Mouse (Mus musculus): ENCODE measurements around the gene Fzd7. TPM values are rescaled to one million over a fixed set of nuclear protein-coding genes. Genes with fewer than 3 reads are reported as not detected.

Gene Fzd7
- total RNA-seq, 2 experiments from 2014 or later: 5.4 to 6.7 TPM

DNA sequence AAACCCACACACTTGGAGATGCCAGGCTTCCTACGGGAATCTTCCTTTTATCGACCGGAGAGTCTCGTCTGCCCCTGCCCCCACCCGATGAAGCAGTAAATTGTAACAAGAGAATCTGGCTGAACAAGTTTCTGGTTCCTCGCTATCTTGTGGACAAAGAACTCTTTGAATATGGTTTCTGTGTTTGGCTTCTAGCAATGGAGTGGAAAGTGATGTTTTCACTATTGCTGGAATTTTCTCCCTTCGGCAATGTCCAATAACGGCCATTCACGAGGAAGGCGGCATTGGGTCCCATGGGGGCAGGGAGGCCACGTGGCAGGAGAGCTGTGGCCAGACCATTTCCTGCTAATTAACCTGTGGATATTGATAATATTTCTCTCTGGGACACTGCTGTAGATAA, 32.8 kb upstream of the Fzd7 start:
- no peak for DNase-seq (ENCODE audit: low spot score in 2 of 2)

DNA sequence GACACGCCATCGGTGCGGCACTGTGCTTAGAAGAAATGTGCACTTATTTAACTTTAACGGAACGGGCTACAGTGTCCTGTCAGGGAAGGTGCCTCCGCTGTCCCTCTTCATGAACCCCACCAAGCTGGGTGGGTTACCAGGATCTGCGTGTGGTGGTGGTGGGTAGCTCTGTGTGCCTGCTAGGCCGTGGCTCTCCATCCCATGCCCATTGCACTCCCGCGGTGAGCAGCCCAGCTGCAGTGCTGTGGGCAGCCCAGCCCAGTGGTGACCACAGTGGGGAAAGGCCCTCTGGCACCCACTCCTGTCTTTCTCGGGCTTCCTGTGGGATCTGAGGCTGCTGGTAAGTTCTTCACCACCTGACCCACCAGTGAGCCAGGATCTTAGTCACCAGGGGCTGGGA, 31.3 kb upstream of the Fzd7 start:
- no peak overlapping the region for H3K4me3 ChIP-seq
- no peak overlapping the region for H3K27ac ChIP-seq
- no peak for DNase-seq (ENCODE audit: low spot score in 2 of 2)
- TF ChIP-seq CTCF (conservative IDR thresholded peaks at IDR 0.05): no peak

More for the DNA sequence above, 32.8 kb upstream of the Fzd7 start:
- Histone ChIP-seq H3K4me3 (no peak overlapping the region), H3K27ac (no peak overlapping the region)
- no peak for TF ChIP-seq CTCF (conservative IDR thresholded peaks at IDR 0.05)

DNA sequence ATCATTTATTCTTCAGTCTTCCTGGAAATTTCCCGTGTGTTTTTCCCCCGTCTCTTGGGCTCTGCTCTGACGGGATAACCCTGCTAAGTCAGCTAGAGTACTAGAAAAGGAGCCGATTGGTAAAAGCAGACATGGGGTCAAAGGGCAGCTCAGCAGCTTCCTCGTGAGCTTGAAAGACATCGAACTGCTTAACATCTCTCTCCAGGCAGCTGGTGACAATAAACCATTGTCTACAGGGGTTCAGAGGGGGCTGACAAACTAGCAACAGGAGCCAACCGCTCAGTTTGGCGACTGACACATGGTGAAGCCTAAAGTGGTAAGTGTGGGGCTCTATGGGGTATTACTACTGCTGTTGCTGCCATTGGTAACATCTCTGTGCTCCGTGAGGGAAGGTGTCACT, 30.6 kb upstream of the Fzd7 start:
- no peak for TF ChIP-seq CTCF (conservative IDR thresholded peaks at IDR 0.05)
- H3K27ac ChIP-seq: no peak overlapping the region
- H3K4me3 ChIP-seq: no peak overlapping the region
- DNase-seq (ENCODE audit: low spot score in 2 of 2): no peak

DNA sequence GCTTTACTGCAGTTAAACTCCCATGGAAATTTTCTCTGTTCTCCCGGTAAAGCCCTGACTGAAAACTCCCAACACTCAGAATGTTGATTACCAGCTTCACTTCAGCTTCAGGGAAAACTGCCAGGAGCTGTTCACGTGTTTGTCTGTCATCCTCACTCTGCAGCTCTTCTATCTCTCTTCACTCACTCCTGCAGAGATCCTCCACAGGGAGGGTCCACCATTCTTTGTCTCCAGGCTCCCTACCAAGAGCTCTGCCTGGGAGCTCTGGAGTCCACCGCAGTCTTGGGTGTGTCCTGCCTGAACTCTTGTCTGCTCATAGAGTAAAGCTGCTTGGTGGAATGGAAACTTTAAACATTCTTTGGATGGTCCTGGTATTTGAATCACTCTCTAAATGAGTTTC, 25.4 kb upstream of the Fzd7 start:
- DNase-seq (ENCODE audit: low spot score in 2 of 2): no peak
- no peak for TF ChIP-seq CTCF (conservative IDR thresholded peaks at IDR 0.05)
- Histone ChIP-seq H3K27ac (no peak overlapping the region), H3K4me3 (no peak overlapping the region)

DNA sequence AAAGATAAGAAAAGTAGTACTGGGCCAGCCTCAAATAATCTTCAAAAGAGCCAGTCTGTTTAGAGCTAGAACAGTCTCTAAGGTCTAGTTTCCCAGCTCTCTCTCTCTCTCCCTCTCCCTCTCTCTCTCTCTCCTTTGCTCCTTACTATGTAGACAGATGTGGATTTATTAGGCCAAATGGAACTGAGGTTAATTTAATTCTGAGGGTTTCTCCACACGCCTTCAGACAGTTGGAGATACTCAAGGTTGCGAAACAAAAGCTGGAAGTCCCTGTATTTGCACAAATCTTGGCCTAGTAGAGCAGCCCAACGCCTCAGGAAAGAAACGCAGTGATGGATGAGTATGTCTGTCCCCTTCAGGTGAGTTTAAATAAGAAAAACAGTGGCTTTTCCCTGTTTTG, 24.4 kb upstream of the Fzd7 start:
- Histone ChIP-seq H3K27ac (no peak overlapping the region), H3K4me3 (no peak overlapping the region)
- no peak for DNase-seq (ENCODE audit: low spot score in 2 of 2)
- no peak for TF ChIP-seq CTCF (conservative IDR thresholded peaks at IDR 0.05)

DNA sequence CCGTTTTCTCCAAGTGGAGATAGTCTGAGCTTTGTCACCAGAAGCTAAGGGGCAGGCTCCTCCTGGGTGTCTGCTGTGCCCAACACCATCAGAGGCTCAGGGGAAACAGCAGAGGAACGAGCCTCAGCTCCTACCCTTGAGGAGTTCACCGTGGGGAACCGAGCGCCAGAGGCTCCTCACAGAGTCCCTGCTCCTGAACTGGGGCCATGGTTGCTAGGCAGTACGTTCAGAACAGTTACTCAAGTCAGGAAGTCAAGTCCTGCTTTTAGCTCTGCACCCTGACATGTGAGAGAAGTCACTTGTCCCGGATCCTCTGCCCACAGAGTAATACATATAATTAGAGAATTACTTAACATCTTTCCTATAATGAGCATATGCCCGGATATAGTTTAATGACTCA, 23.3 kb upstream of the Fzd7 start:
- no peak for DNase-seq (ENCODE audit: low spot score in 2 of 2)
- no peak overlapping the region for H3K27ac ChIP-seq
- no peak for TF ChIP-seq CTCF (conservative IDR thresholded peaks at IDR 0.05)
- H3K4me3 ChIP-seq: no peak overlapping the region

DNA sequence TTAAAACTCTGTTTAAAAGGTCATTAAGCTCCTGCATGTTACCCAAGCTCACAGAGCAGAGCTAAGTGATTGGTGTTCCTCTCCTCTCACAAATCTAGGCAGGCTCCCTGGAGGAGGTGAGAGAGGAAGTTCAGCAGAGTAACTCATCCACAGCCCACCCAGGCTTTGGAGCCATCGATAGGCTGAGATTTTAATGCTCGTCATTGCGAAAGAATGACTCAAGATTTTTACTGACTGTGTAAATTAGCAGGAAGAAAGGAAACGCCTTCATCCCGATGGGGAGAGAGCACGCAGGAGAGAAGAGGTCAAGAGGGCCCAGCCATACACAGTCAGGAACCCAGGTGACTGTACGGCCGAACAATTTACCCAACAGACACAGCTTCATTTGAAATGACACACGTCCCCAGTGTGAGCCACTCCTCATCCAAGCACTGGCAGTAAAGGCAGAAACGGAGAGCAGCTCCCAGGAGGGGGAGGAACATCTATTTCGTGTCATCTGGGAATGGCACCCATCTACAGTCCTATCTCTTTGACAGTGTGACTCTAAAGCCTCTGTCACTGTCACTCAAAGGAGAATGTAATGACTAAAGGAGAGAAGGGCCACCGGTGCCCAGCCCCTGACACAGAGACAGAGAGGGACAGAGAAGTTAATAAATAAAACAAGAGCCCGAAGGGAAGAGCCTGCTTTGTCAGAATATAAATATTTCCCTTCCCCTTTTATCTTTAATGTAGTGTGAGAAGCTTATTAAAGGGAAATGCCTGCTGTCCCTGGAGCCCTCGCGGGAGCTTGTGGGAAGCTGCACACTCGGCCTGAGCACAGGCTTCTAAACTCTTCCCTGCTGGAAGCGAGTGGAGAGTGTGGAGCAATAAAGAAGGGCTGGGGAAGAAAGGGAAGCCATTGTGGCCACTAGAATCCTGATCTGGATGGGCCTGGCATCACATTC, 17.3 kb upstream of the Fzd7 start:
- no peak overlapping the region for H3K27ac ChIP-seq
- no peak overlapping the region for H3K4me3 ChIP-seq
- no peak for DNase-seq (ENCODE audit: low spot score in 2 of 2)
- TF ChIP-seq CTCF (conservative IDR thresholded peaks at IDR 0.05): no peak

DNA sequence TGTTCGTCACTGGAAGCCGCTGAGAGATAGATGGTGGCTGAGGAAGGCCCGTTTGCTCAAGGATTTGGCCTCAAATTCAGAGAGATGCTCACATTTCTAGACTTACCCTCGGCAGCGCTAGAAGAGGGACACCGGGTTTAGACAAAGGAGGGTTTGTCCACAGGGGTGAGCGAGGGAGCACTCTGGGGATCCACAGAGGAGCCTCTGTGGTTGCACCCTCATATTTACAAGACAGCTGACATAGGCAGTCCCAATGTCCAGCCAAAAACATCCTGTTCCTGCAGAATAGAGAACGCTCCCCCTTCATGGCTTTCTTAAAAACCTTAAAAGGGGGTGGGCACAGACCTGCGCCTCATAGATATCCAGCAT, 16.6 kb upstream of the Fzd7 start:
- H3K4me3 ChIP-seq: no peak overlapping the region
- TF ChIP-seq CTCF (conservative IDR thresholded peaks at IDR 0.05): no peak
- no peak for DNase-seq (ENCODE audit: low spot score in 2 of 2)
- H3K27ac ChIP-seq: no peak overlapping the region

DNA sequence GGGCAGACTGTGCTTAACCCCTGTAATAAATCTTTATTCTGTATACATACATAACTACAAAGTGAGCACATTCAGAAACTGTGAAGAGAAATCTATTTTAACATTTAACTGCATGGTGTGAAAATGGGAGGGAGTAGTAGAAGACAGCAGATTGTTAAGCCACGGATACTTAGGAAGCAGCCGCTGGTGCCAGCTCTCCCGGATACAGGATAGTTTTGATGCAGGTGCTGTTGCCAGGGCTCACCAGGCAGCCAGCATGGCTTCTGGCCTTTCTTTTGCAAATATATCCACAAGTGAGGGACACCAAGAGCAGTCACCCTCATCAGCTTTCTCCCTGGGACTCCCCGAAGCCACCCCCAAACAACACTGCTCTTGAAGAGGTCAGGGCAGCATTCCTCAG, 13.1 kb upstream of the Fzd7 start:
- H3K4me3 ChIP-seq: no peak overlapping the region
- no peak for DNase-seq (ENCODE audit: low spot score in 2 of 2)
- no peak for TF ChIP-seq CTCF (conservative IDR thresholded peaks at IDR 0.05)
- no peak overlapping the region for H3K27ac ChIP-seq

DNA sequence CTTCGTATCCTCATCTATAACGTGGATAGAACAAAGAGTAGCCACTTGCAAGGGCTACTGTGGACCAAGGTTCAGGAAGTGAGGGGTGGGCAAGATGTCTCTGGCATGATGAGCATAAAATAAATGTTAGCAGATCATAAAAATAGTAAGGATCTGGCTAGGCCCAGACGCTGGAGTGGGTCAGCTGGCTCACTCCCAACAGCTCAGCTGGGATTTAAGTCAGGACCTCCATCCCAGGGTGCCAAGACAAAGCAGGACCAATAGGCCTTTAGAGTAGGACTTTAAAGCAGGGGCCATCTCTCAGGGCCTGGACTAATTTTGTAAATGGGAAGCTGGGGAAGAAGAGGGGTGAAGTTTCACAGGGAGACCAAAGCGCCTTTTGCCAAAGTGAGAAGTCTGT, 11.5 kb upstream of the Fzd7 start:
- Histone ChIP-seq H3K27ac (no peak overlapping the region), H3K4me3 (no peak overlapping the region)
- no peak for DNase-seq (ENCODE audit: low spot score in 2 of 2)
- TF ChIP-seq CTCF (conservative IDR thresholded peaks at IDR 0.05): no peak

DNA sequence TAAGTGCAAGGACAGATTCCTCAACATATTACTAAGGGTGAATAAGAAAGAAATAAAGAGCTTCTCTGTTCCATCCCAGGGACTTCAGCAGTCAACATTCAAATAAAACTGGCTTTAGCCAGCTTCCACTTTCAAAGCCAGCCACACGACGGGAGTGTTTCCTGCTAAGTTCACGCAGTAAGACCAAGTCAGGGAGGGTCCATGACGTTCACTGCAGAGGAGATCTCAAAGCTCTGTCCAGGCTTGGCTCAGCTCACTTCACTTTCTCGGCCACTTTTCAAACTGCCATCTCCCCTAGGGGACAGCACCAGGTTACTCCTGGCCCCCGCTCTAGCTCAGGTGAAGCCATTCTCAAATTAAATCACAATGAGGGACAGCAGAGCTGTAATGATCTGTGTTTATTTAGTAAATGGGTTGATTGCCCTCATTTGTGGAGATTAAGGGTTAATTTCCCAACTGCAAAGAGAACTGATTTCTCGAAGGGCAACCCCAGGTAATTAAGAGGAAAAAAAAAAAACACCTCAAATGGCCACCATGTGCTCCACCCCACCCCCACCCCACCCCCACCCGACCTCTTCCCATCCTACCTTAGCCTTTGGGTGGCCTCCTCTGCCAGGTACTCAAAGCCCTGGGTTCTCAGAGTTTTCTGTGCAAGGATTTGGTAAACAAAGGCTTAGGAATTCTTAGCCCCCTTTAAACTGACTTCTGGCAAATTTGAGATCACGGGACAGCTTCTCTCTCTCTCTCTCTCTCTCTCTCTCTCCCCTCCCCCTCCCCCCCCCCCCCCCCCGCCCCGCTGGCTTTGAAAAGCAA, 9.7 kb upstream of the Fzd7 start:
- DNase-seq (ENCODE audit: low spot score in 2 of 2): no peak
- H3K4me3 ChIP-seq: no peak overlapping the region
- no peak overlapping the region for H3K27ac ChIP-seq
- no peak for TF ChIP-seq CTCF (conservative IDR thresholded peaks at IDR 0.05)

DNA sequence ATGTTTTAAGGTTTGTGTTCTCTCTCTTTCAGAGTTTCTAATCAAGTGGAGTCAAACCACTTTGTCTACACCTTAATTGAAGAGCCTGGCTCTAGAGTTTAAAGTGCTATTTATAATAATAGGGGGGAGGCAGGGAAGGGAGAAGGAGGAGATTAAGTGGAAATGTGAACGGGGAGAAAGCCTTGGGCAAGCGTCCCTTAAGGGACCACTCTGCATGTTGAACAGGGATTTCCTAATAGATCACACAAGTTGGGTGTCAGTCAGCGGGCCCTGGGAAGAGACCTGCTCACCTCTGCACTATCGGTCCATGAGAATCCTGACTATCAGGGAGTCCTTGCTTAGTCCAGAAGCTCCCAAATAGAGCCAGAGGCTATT, 9.1 kb upstream of the Fzd7 start:
- DNase-seq (ENCODE audit: low spot score in 2 of 2): no peak
- TF ChIP-seq CTCF (conservative IDR thresholded peaks at IDR 0.05): no peak
- no peak overlapping the region for H3K4me3 ChIP-seq
- H3K27ac ChIP-seq: no peak overlapping the region

DNA sequence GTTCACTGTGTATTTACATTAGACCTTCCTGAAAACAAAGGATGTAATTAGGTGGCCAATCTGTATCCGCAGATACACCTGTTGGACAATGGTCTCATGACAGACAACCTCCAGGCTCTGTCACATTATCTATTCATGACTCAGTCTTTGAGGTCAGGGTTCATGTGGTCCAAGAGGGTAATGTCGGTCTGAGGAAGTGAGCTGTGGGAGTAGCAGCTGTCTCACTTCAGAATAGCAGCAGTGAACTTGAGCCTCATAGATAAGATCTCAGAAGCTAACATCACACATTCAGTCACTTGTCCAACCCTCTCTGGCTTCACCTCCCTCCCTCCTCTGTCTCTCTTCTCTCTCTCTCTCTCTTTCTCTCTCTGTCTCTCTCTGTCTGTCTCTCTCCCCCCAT, 6.6 kb upstream of the Fzd7 start:
- TF ChIP-seq CTCF (conservative IDR thresholded peaks at IDR 0.05): no peak

DNA sequence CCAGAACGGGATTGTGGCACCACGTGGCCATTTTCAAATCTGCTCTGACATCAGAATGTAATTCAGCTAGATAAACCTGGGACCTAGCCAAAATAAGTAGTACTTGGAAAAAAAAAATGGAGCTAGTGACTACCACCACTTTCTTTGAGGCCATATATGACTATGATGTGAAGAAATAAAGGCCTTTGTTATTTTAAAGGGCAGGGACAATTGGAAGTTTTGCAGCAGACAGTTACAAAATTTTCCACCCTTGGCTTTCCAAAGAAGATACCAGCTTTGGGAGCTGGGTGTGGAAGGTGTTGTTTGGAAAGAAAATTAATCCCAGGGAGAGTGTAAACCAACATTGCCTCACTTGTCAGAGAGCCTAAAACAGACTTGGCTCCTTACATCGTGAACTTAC, 3.3 kb upstream of the Fzd7 start:
- Histone ChIP-seq H3K27ac (no peak overlapping the region), H3K4me3 (no peak overlapping the region)
- no peak for DNase-seq (ENCODE audit: low spot score in 2 of 2)
- TF ChIP-seq CTCF (conservative IDR thresholded peaks at IDR 0.05): no peak

More for the DNA sequence above, 6.6 kb upstream of the Fzd7 start:
- Histone ChIP-seq H3K4me3 (no peak overlapping the region), H3K27ac (no peak overlapping the region)
- DNase-seq (ENCODE audit: low spot score in 2 of 2): no peak
